Mouse (Mus musculus): ENCODE measurements around the gene Zfp946. TPM values are rescaled to one million over a fixed set of nuclear protein-coding genes. Genes with fewer than 3 reads are reported as not detected.

Gene Zfp946
- polyA plus RNA-seq (2014; fragmentation: Illumina TruSeq; extraction: RNeasy Lipid Tissue Mini Kit (QIAGEN cat#74804); ENCODE audit: low replicate concordance): 205 TPM

DNA sequence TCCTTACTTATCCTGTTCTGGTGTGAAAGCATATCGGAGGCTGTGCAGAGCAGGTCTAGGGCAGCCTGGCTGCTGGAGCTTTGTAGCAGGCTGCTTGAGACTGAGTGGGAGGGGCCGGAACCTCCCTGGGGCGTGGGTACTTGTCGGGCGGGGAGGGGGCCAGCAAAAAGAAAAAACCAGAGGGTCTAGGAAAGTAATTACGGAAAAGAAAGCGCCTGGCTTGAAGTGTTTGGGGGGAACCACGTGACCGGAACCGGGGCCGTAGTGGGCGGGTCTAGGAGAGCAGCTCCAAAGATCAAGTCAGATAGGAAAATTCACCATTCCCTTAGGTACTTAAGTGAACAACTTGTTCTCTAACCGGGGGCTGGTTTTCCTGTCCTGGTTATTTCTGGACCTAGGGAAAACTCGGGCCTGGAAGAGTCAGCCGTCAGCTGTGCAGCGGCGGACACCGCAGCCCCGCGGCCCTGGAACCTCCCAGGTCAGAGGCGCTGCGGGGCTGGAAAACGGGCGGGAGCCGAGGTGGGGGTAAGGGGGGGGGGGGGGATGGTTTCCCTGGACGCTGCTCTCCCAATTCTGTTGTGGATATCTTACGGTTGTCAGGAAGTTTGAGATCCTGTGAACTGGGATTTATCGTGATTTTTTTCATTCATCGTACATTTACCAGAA is at the start of gene Zfp946:
TSS of gene Zfp946 (plus strand) at position 271 of the 666 bp plus-strand sequence.

Other genes starting within 250 kb of the Zfp946 start
- 34.2 TPM for gene Zfp994, start 198.6 kb upstream of the Zfp946 start, polyA plus RNA-seq (2014; fragmentation: Illumina TruSeq; extraction: RNeasy Lipid Tissue Mini Kit (QIAGEN cat#74804); ENCODE audit: low replicate concordance)
- 118 TPM for gene CT030661.1, start 109.4 kb upstream of the Zfp946 start, polyA plus RNA-seq (2014; fragmentation: Illumina TruSeq; extraction: RNeasy Lipid Tissue Mini Kit (QIAGEN cat#74804); ENCODE audit: low replicate concordance)
- 86.1 TPM for gene Zfp944, start 62.8 kb upstream of the Zfp946 start, polyA plus RNA-seq (2014; fragmentation: Illumina TruSeq; extraction: RNeasy Lipid Tissue Mini Kit (QIAGEN cat#74804); ENCODE audit: low replicate concordance)
- gene Zfp758, start 62.8 kb upstream of the Zfp946 start, polyA plus RNA-seq (2014; fragmentation: Illumina TruSeq; extraction: RNeasy Lipid Tissue Mini Kit (QIAGEN cat#74804); ENCODE audit: low replicate concordance): 87.2 TPM
- not detected for gene Vmn2r111, start 149.3 kb downstream of the Zfp946 start, polyA plus RNA-seq (2014; fragmentation: Illumina TruSeq; extraction: RNeasy Lipid Tissue Mini Kit (QIAGEN cat#74804); ENCODE audit: low replicate concordance)
- gene Vmn2r112, start 176.7 kb downstream of the Zfp946 start, polyA plus RNA-seq (2014; fragmentation: Illumina TruSeq; extraction: RNeasy Lipid Tissue Mini Kit (QIAGEN cat#74804); ENCODE audit: low replicate concordance): not detected

All from small intestine, adult 10 weeks (tissue).